Mouse (Mus musculus): ENCODE results near the gene Grin1. TPM values are rescaled to one million over a fixed set of nuclear protein-coding genes. Genes with fewer than 3 reads are reported as not detected.

Gene Grin1
- polyA plus RNA-seq (2012; rRNA removed): 0.34 and 0.41 TPM in 2 replicates

- Histone ChIP-seq H3K36me3 (ENCODE audit: control insufficient read depth, insufficient read depth, low read length) (no peaks in the 10 kb centered on the region), H3K4me3 (ENCODE audit: insufficient read depth, low read depth, low read length) (no peak within 1 kb of the TSS), H3K27me3 (replicated peaks; ENCODE audit: control insufficient read depth, insufficient read depth, low read length) (no peaks in the 10 kb centered on the region), H3K4me1 (ENCODE audit: control insufficient read depth, insufficient read depth, low read length) (no peaks in the 10 kb centered on the region), H3K27ac (ENCODE audit: insufficient read depth, low read depth, low read length) (no peak within 1 kb of the TSS)
- WGBS: 10% methylated on average over 58 of the region's 58 CpGs
- TF ChIP-seq POLR2A (IDR thresholded peaks at IDR 0.05; ENCODE audit: low read depth, low read length) (no peak), CTCF (conservative IDR thresholded peaks at IDR 0.05; ENCODE audit: insufficient read depth, insufficient read length, low read depth, low read length) (no peak)
- peak; percentile 51 for DNase-seq
These were observed at the start of gene Grin1 for GRCm38 (mm10) chr2:25318971-25319773. TSS of gene Grin1 (minus strand) at chr2:25319187.

DNA sequence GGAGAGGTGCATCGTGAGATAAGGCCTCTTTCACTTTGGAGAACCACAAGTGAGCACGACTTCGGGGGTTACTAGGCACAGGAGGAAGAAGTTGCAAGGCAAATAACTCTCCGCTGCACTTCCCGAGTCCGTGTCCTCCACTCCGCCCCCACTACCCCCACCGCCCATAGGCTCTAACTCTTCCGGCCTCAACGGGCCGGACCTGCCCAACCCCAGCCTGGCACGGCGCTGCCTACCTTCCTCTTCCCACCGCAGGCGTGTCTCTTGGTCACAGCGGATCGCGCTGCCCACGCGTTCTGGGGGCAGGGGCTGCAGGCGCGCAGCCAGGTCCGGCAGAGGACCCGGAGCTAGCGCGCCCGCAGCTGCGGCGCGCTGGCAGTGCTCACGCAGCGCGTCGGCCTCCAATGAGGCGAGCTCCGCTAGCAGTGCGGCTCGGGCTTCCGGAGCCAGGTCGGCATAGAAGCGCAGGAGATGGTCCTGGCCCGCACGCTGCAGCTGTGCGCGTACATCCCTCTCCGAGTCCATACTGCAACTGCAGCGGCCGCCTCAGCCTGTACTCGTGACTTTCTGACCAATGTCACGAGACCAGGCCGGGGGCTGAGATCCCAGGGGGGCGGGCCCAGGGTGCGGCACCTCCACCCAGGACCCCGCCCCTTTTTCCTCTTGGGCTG, 46.2 kb upstream of the Grin1 start, which contains the start of gene Uap1l1:
Uap1l1 (minus strand) TSS at position 592 of the 671 bp plus-strand sequence.
- DNase-seq: peak; percentile 93
- under 1% methylated on average over 54 of the region's 54 CpGs for WGBS
- H3K4me1 ChIP-seq (ENCODE audit: control insufficient read depth, insufficient read depth, low read length): peaks cover 20% of the 10 kb centered on the region; the same call in 1 of the 2 replicates
- H3K27ac ChIP-seq (ENCODE audit: insufficient read depth, low read depth, low read length): peak within 1 kb of the TSS; percentile 58
- no peaks in the 10 kb centered on the region for H3K27me3 ChIP-seq (replicated peaks; ENCODE audit: control insufficient read depth, insufficient read depth, low read length)
- TF ChIP-seq CTCF (conservative IDR thresholded peaks at IDR 0.05; ENCODE audit: insufficient read depth, insufficient read length, low read depth, low read length): no peak
- TF ChIP-seq POLR2A (IDR thresholded peaks at IDR 0.05; ENCODE audit: low read depth, low read length): peak; percentile 83
- H3K36me3 ChIP-seq (ENCODE audit: control insufficient read depth, insufficient read depth, low read length): no peaks in the 10 kb centered on the region
- H3K4me3 ChIP-seq (ENCODE audit: insufficient read depth, low read depth, low read length): peak within 1 kb of the TSS; percentile 84

DNA sequence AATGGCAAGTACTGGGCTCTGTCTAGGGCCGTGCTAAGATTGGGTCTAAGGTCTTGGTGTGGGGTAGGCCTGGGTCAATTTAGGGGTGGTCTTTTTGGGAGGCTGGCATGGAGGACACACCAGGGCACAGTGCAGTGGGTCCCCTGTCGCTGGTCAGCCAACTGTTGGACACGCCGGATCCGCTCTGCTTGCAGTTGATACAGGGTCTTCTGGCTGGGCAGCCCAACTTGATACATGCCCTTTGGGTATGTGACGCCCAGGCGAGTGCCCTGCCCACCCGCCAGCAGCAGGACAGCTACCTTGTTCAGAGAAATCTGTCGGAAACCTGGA, 45.7 kb upstream of the Grin1 start:
- H3K36me3 ChIP-seq (ENCODE audit: control insufficient read depth, insufficient read depth, low read length): no peaks in the 10 kb centered on the region
- H3K27me3 ChIP-seq (replicated peaks; ENCODE audit: control insufficient read depth, insufficient read depth, low read length): no peaks in the 10 kb centered on the region
- 39% methylated on average over 9 of the region's 9 CpGs for WGBS
- H3K4me3 ChIP-seq (ENCODE audit: insufficient read depth, low read depth, low read length): peak overlapping the region; percentile 84
- peaks cover 20% of the 10 kb centered on the region; the same call in 1 of the 2 replicates for H3K4me1 ChIP-seq (ENCODE audit: control insufficient read depth, insufficient read depth, low read length)
- DNase-seq: no peak
- no peak for TF ChIP-seq POLR2A (IDR thresholded peaks at IDR 0.05; ENCODE audit: low read depth, low read length)
- TF ChIP-seq CTCF (conservative IDR thresholded peaks at IDR 0.05; ENCODE audit: insufficient read depth, insufficient read length, low read depth, low read length): no peak
- no peak overlapping the region for H3K27ac ChIP-seq (ENCODE audit: insufficient read depth, low read depth, low read length)

- Histone ChIP-seq H3K4me3 (ENCODE audit: insufficient read depth, low read depth, low read length) (peak overlapping the region; percentile 84), H3K27ac (ENCODE audit: insufficient read depth, low read depth, low read length) (no peak overlapping the region), H3K36me3 (ENCODE audit: control insufficient read depth, insufficient read depth, low read length) (no peaks in the 10 kb centered on the region), H3K4me1 (ENCODE audit: control insufficient read depth, insufficient read depth, low read length) (peaks cover 20% of the 10 kb centered on the region; the same call in 1 of the 2 replicates), H3K27me3 (replicated peaks; ENCODE audit: control insufficient read depth, insufficient read depth, low read length) (no peaks in the 10 kb centered on the region)
- DNase-seq: no peak
- 67% methylated on average over 4 of the region's 4 CpGs for WGBS
- TF ChIP-seq POLR2A (IDR thresholded peaks at IDR 0.05; ENCODE audit: low read depth, low read length) (no peak), CTCF (conservative IDR thresholded peaks at IDR 0.05; ENCODE audit: insufficient read depth, insufficient read length, low read depth, low read length) (no peak)
These were observed 45.3 kb upstream of the Grin1 start for GRCm38 (mm10) chr2:25364313-25364712.

DNA sequence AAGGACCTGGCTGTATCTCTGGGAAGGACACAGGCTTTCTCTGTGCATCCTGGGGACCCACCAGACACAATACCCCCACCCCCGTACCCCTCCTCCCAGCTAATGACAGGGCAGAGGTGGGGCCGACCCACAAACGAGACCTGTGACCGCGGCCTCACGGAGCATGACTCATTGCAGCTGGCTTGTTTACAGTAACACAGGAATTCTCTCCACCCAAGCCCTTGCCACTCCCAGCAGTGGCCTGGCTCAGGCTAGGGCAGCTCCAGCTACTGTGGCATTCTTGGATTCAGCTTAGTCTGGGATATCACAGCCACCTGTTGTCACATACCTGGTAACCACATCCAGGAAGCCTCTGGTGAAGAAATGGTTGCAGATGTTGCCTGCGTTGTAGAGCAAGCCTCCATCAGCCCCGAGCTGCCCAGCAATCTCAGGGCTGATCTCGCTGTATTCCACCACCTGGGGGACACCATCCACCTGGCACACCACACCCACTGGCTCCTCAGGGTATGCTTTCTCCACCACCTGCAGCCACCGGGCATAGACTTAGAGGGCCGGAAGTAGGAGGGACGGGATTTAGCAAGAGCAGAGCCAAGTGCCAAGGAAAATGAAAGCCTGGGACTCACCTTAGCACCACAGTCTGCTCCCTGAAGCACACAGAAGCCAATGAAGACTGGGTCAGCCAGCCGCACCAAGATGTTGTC, 44.6 kb upstream of the Grin1 start:
- 49% methylated on average over 13 of the region's 13 CpGs for WGBS
- H3K36me3 ChIP-seq (ENCODE audit: control insufficient read depth, insufficient read depth, low read length): no peaks in the 10 kb centered on the region
- peaks cover 20% of the 10 kb centered on the region; the same call in 1 of the 2 replicates for H3K4me1 ChIP-seq (ENCODE audit: control insufficient read depth, insufficient read depth, low read length)
- peak overlapping the region; percentile 84; the same call in 1 of the 2 replicates for H3K4me3 ChIP-seq (ENCODE audit: insufficient read depth, low read depth, low read length)
- TF ChIP-seq CTCF (conservative IDR thresholded peaks at IDR 0.05; ENCODE audit: insufficient read depth, insufficient read length, low read depth, low read length) (no peak), POLR2A (IDR thresholded peaks at IDR 0.05; ENCODE audit: low read depth, low read length) (no peak)
- no peaks in the 10 kb centered on the region for H3K27me3 ChIP-seq (replicated peaks; ENCODE audit: control insufficient read depth, insufficient read depth, low read length)
- H3K27ac ChIP-seq (ENCODE audit: insufficient read depth, low read depth, low read length): no peak overlapping the region
- peak; percentile 42 for DNase-seq

DNA sequence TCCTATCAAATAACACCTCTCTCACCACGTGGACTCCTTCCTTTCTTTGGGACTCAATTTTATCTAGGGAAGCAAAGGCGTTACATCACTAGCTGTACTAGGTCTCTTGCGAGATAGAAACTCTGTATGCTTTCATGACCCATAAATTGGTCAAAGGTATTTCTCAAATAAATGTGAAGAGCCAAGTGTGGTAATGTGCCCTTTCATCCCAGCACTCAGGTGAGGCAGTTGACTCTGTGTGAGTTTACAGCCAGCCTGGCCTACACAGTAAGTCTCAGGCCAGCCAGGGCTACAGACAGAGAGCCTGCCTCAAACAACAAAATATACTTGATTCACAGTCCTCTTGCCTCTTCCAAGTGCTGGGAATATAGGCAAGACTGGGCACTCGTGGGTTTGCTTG, 40.9 kb upstream of the Grin1 start:
- 70% methylated on average over 4 of the region's 4 CpGs for WGBS
- H3K4me1 ChIP-seq (ENCODE audit: control insufficient read depth, insufficient read depth, low read length): peaks cover 29% of the 10 kb centered on the region

More for the DNA sequence above, 40.9 kb upstream of the Grin1 start:
- H3K27me3 ChIP-seq (replicated peaks; ENCODE audit: control insufficient read depth, insufficient read depth, low read length): no peaks in the 10 kb centered on the region
- DNase-seq: no peak
- no peak overlapping the region for H3K27ac ChIP-seq (ENCODE audit: insufficient read depth, low read depth, low read length)
- no peaks in the 10 kb centered on the region for H3K36me3 ChIP-seq (ENCODE audit: control insufficient read depth, insufficient read depth, low read length)
- no peak for TF ChIP-seq POLR2A (IDR thresholded peaks at IDR 0.05; ENCODE audit: low read depth, low read length)
- no peak for TF ChIP-seq CTCF (conservative IDR thresholded peaks at IDR 0.05; ENCODE audit: insufficient read depth, insufficient read length, low read depth, low read length)
- no peak overlapping the region for H3K4me3 ChIP-seq (ENCODE audit: insufficient read depth, low read depth, low read length)

All from kidney, adult 2 months (tissue).